Mouse (Mus musculus): ENCODE results near the gene Igfbp3. TPM values are rescaled to one million over a fixed set of nuclear protein-coding genes. Genes with fewer than 3 reads are reported as not detected.

Gene Igfbp3
- polyA plus RNA-seq, 1 experiment from 2014 or later, result 45.9 TPM

DNA sequence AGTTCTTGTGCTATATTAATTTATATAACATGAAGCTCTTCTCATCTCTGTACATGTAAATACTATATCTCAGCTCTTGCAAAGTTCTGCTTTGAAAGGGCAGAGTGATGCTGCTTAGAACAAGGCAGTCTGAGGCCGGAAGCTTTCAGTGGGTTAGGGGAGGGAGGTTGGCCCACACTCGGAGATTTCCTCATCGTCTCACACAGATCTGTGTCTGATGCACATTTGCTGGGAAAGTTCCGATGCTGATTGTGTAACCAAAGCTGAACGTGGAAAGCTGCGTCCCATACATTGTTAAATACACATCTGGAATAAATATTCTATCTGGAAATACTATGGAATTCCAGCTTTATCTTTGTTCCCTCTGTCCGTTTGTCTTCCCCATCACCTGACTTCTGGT, 11.5 kb downstream of the Igfbp3 start:
- H3K36me3 ChIP-seq (ENCODE audit: insufficient read depth, low read length), result no peaks in the 10 kb centered on the region
- no peak overlapping the region for H3K4me3 ChIP-seq (ENCODE audit: low read depth, low read length)
- peak; percentile 40; the same call in 1 of the 2 replicates for ATAC-seq
- H3K4me2 ChIP-seq (replicated peaks; ENCODE audit: low read depth, low read length), result no peak overlapping the region
- no peaks in the 10 kb centered on the region for H3K4me1 ChIP-seq (ENCODE audit: insufficient read depth, low read depth, low read length)
- no peaks in the 10 kb centered on the region for H3K9me3 ChIP-seq (ENCODE audit: low read length)
- 54% methylated on average over 7 of the region's 7 CpGs for WGBS
- TF ChIP-seq EP300 (IDR thresholded peaks at IDR 0.05) (no peak), CTCF (IDR thresholded peaks at IDR 0.05) (no peak)
- peak; percentile 57 for DNase-seq (ENCODE audit: low spot score)
- H3K27ac ChIP-seq (ENCODE audit: low read length), result no peak overlapping the region
- H3K27me3 ChIP-seq (replicated peaks; ENCODE audit: insufficient read depth, low read length), result no peaks in the 10 kb centered on the region
- H3K9ac ChIP-seq (replicated peaks; ENCODE audit: low read depth), result no peak overlapping the region

DNA sequence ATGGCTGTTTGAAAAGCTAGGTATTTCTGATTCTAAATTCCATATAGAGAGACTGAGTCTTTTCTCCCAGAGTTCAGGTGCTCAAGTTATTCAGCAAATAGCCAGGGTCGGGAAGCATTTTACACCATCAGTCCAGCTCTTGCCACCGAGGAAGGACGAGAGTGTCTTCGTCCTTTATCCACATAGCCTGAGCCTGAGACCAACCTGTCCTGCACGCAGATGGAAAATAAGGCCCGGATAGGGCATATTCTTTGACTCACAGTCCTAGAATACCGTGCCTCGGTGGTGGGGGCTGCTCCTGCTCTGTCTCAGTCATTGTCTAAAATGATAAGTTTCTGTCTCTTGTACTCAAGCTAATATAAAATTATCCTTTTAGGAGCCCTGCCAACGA, 13.3 kb downstream of the Igfbp3 start:
- DNase-seq (ENCODE audit: low spot score) (no peak), ATAC-seq (no peak)
- no peak overlapping the region for H3K9ac ChIP-seq (replicated peaks; ENCODE audit: low read depth)
- no peak for TF ChIP-seq CTCF (IDR thresholded peaks at IDR 0.05)
- TF ChIP-seq EP300 (IDR thresholded peaks at IDR 0.05), result no peak
- no peak overlapping the region for H3K4me3 ChIP-seq (ENCODE audit: low read depth, low read length)
- H3K4me2 ChIP-seq (replicated peaks; ENCODE audit: low read depth, low read length), result no peak overlapping the region
- no peaks in the 10 kb centered on the region for H3K4me1 ChIP-seq (ENCODE audit: insufficient read depth, low read depth, low read length)
- WGBS, result 74% methylated on average over 9 of the region's 9 CpGs
- no peaks in the 10 kb centered on the region for H3K27me3 ChIP-seq (replicated peaks; ENCODE audit: insufficient read depth, low read length)
- no peaks in the 10 kb centered on the region for H3K9me3 ChIP-seq (ENCODE audit: low read length)
- no peak overlapping the region for H3K27ac ChIP-seq (ENCODE audit: low read length)
- no peaks in the 10 kb centered on the region for H3K36me3 ChIP-seq (ENCODE audit: insufficient read depth, low read length)

DNA sequence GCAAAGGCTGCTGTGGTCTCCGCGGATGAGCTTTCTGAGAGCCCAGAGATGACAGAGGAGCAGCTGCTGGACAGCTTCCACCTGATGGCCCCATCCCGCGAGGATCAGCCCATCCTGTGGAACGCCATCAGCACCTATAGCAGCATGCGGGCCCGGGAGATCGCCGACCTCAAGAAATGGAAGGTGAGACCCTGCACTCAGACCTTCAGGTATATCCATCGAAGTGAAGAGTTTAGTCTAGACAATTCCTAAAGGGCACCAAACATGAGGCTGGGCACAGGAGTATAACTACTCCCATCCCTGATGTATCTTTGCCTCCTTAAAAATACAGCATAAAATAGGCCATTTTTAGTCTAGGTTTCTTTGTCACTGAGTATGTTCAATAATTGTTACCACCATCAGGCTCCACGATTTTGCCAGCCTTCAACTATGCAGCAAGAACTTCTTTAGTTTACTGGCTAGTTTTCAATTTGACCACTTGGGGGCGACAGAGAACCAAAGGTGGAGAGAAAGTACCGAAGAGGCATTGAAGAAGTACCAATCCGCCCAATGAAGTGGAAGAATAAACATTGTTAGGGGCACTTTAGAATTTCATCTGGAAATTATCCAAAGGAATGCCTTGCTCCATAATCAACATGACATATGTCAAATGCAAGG, 13.9 kb downstream of the Igfbp3 start:
- 48% methylated on average over 14 of the region's 14 CpGs for WGBS
- no peak overlapping the region for H3K4me3 ChIP-seq (ENCODE audit: low read depth, low read length)
- peak; percentile 83 for DNase-seq (ENCODE audit: low spot score)
- H3K36me3 ChIP-seq (ENCODE audit: insufficient read depth, low read length), result no peaks in the 10 kb centered on the region
- no peaks in the 10 kb centered on the region for H3K4me1 ChIP-seq (ENCODE audit: insufficient read depth, low read depth, low read length)
- no peak for ATAC-seq
- no peak overlapping the region for H3K27ac ChIP-seq (ENCODE audit: low read length)
- no peaks in the 10 kb centered on the region for H3K9me3 ChIP-seq (ENCODE audit: low read length)
- no peaks in the 10 kb centered on the region for H3K27me3 ChIP-seq (replicated peaks; ENCODE audit: insufficient read depth, low read length)
- H3K9ac ChIP-seq (replicated peaks; ENCODE audit: low read depth), result no peak overlapping the region
- no peak for TF ChIP-seq EP300 (IDR thresholded peaks at IDR 0.05)
- peak; percentile 85 for TF ChIP-seq CTCF (IDR thresholded peaks at IDR 0.05)
- no peak overlapping the region for H3K4me2 ChIP-seq (replicated peaks; ENCODE audit: low read depth, low read length)

DNA sequence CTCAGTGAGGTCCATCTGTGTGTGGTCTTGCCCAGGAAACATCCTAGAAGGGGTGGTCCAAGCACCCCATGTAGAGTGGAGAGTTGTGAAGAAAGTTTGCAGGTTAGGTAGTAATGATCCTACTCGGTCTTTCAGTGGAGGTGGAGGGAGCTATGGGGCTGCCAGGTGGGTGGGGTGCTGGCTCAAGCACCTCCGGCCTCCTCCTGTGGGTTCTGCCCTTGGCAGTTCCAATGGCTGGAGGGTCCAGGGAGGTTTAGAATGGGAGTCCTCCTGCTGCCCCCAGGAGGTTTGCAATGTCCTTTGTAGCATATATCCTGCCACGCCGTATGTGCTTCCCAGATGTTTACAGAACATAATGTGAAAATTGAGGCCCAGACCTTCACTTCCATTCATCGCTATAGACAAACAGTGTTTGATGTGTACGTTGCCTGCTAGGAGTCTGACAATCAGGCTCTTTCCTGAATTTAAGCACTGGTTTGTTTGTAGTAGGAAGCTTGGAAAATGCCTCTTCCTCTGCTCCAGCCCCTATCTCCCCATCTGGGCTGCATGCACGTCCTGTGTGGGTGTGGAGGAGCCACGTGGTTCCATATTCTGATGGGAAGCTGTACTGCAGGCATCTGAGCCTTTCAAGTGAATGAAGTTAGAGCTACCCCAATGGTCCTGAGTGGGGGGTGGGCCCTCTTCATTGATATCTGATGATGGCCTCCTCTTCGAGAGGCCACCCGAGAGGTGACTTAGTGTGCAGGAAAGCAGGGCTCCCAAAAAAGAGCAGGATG, 15.1 kb downstream of the Igfbp3 start:
- ATAC-seq (peak; percentile 78), DNase-seq (ENCODE audit: low spot score) (peak; percentile 29)
- Histone ChIP-seq H3K9me3 (ENCODE audit: low read length) (no peaks in the 10 kb centered on the region), H3K4me2 (replicated peaks; ENCODE audit: low read depth, low read length) (no peak overlapping the region), H3K4me1 (ENCODE audit: insufficient read depth, low read depth, low read length) (no peaks in the 10 kb centered on the region), H3K27me3 (replicated peaks; ENCODE audit: insufficient read depth, low read length) (no peaks in the 10 kb centered on the region), H3K36me3 (ENCODE audit: insufficient read depth, low read length) (no peaks in the 10 kb centered on the region), H3K9ac (replicated peaks; ENCODE audit: low read depth) (no peak overlapping the region), H3K27ac (ENCODE audit: low read length) (0 out of 2 replicates have a peak overlapping the region, but pooled peaks have one; percentile 38), H3K4me3 (ENCODE audit: low read depth, low read length) (no peak overlapping the region)
- TF ChIP-seq EP300 (IDR thresholded peaks at IDR 0.05) (peak; percentile 89), CTCF (IDR thresholded peaks at IDR 0.05) (no peak)
- WGBS, result 74% methylated on average over 10 of the region's 10 CpGs

DNA sequence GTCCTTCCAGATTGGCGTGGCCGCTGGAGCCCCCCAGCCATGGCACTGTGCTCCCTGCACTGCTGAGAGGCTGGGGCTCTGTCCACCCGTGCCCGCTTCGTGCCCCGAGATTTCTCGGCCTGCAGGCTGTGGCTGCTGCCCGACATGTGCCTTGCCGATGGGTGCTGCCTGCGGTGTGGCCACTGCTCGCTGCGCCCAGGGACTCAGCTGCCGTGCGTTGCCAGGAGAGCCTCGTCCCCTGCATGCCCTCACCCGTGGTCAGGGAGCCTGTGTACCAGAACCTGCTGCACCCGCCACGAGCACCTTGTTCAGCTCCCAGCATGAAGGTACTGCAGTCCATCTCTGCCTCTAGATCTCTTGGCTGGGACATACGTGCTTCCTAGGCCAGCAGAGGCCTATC, 15.7 kb downstream of the Igfbp3 start:
- Histone ChIP-seq H3K4me3 (ENCODE audit: low read depth, low read length) (no peak overlapping the region), H3K9me3 (ENCODE audit: low read length) (no peaks in the 10 kb centered on the region), H3K27me3 (replicated peaks; ENCODE audit: insufficient read depth, low read length) (no peaks in the 10 kb centered on the region), H3K9ac (replicated peaks; ENCODE audit: low read depth) (no peak overlapping the region), H3K36me3 (ENCODE audit: insufficient read depth, low read length) (no peaks in the 10 kb centered on the region), H3K4me1 (ENCODE audit: insufficient read depth, low read depth, low read length) (no peaks in the 10 kb centered on the region), H3K4me2 (replicated peaks; ENCODE audit: low read depth, low read length) (no peak overlapping the region), H3K27ac (ENCODE audit: low read length) (0 out of 2 replicates have a peak overlapping the region, but pooled peaks have one; percentile 0)
- no peak for TF ChIP-seq CTCF (IDR thresholded peaks at IDR 0.05)
- WGBS, result 86% methylated on average over 19 of the region's 19 CpGs
- DNase-seq (ENCODE audit: low spot score), result no peak
- no peak for ATAC-seq

DNA sequence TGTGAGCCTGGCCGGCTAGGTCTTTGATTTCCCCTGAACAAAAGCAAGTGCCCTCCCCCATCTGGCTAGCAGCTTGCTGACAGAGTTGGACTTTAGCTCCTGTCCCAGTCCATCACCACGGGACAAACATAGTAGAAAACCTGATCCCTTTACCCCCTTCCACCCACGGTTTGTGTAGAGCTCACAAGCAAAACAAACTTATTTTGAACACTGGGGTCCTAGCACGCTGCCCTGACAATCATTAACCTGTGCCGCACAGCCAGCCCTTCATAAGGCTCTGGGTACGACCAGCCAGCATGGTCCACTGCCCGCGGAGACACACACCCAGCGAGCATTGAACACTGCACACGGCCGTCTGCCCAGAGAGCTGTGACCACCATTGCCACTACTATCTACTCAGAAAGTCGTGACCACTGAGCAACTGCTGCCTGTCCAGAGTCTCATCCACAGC, 16.2 kb downstream of the Igfbp3 start, which contains the start of gene Igfbp1:
TSS of gene Igfbp1 (plus strand) at position 292 of the 451 bp plus-strand sequence.
- Histone ChIP-seq H3K27me3 (replicated peaks; ENCODE audit: insufficient read depth, low read length) (no peaks in the 10 kb centered on the region), H3K27ac (ENCODE audit: low read length) (0 out of 2 replicates have a peak within 1 kb of the TSS, but pooled peaks have one; percentile 38), H3K9ac (replicated peaks; ENCODE audit: low read depth) (no peak within 1 kb of the TSS), H3K9me3 (ENCODE audit: low read length) (no peaks in the 10 kb centered on the region), H3K4me1 (ENCODE audit: insufficient read depth, low read depth, low read length) (no peaks in the 10 kb centered on the region), H3K36me3 (ENCODE audit: insufficient read depth, low read length) (no peaks in the 10 kb centered on the region), H3K4me2 (replicated peaks; ENCODE audit: low read depth, low read length) (no peak within 1 kb of the TSS), H3K4me3 (ENCODE audit: low read depth, low read length) (no peak within 1 kb of the TSS)
- TF ChIP-seq CTCF (IDR thresholded peaks at IDR 0.05) (no peak), EP300 (IDR thresholded peaks at IDR 0.05) (no peak)
- WGBS, result 49% methylated on average over 12 of the region's 12 CpGs
- DNase-seq (ENCODE audit: low spot score) (no peak), ATAC-seq (no peak)

Data from lung, postnatal 0 days (tissue).